Mouse (Mus musculus) B cell, adult 62 days (primary cell): ENCODE results near the gene Cmip. TPM values are rescaled to one million over a fixed set of nuclear protein-coding genes. Genes with fewer than 3 reads are reported as not detected.

Experiments
- total RNA-seq: library from RNA; stranded (reverse); gene quantifications from 4 replicates; pipeline ENCODE4 v1.2.4, GENCODE M21; 2023

The Cmip gene
- total RNA-seq, result 113 to 120 TPM (median 119 TPM) in 4 replicates

GRCm38 (mm10) chr8:117257029-117257820, at the start of gene Cmip:
TSS of gene Cmip (plus strand) at chr8:117257064.

DNA sequence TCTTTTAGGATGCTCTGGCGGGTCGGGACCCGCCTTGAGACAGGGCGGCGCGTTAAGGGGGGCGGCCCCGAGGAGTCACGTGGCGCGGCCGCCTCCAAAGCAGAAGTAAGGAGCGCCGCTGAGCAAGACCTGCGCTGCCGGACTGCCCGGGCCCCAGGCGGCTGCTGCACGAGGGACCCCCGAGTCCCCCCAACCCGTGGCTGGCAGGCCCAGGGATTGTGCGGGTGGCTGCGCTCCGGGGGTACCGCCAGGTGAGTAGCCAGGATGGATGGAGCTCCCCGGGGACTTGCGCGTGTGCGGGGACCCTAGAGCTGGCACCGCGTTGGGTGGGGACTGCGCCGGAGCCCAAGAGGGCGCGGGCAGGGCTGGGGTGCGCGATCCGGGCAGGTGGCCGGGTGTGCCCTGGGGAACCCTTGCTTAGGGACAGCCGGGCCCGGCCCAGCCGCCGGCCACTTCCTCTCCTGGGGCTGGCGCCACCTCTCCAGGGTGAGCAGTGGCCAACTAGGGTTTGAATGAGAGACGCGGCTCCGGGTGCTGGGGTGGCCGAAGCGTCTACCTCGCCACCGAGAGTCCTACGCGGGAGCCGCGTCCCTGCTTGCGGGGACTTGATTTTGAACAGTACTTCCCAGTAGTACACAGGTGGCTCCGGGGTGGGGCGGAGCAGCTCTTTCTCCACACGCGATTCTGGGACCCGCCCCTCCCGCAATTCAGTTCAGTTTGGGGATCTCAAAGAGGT, 241.5 kb downstream of the Cmip start, which contains the start of gene Plcg2:
TSS of gene Plcg2 (plus strand) at position 113 of the 736 bp plus-strand sequence.

Other genes with a start within 250 kb of the Cmip start
- gene Pkd1l2, start 174.6 kb upstream of the Cmip start, total RNA-seq, result not detected in 4 replicates
- gene Bco1, start 161.2 kb upstream of the Cmip start, total RNA-seq, result not detected in 4 replicates
- 10.6 to 12.1 TPM (median 11.0 TPM) in 4 replicates for gene Gan, start 98.9 kb upstream of the Cmip start, total RNA-seq
- 275 to 283 TPM (median 279 TPM) in 4 replicates for gene Plcg2, start 241.2 kb downstream of the Cmip start, total RNA-seq